Mouse (Mus musculus) heart, adult 2 months (tissue): Measurements from ENCODE around the gene Phgdh. TPM values are rescaled to one million over a fixed set of nuclear protein-coding genes. Genes with fewer than 3 reads are reported as not detected.
A peak's percentile ranks its signal among the peaks of the same experiment; 100 is the strongest.

ENCODE experiments used
- DNase-seq, 2 experiments: peaks; one replicate each; pipeline ENCODE4 v3.0.0; 2021
- H3K27ac ChIP-seq: fragments of 200-600 bp; 2 replicates; pipeline ENCODE4 v1.8.1; 2022
- H3K27me3 ChIP-seq: fragments of 200-500 bp; 2 replicates; pipeline ENCODE4 v1.6.1; 2012; ENCODE audit warnings: mild to moderate bottlenecking, low read length, inconsistent platforms, mixed read lengths; ENCODE audit not compliant: control insufficient read depth, insufficient read depth
- H3K36me3 ChIP-seq: fragments of 200-500 bp; 2 replicates; pipeline ENCODE4 v1.6.1; 2012; ENCODE audit warnings: low read length, inconsistent platforms; ENCODE audit not compliant: control insufficient read depth, insufficient read depth
- H3K4me1 ChIP-seq: fragments of 200-500 bp; 2 replicates; pipeline ENCODE4 v1.6.1; 2011; ENCODE audit warnings: low read length; ENCODE audit not compliant: control insufficient read depth, insufficient read depth
- H3K4me3 ChIP-seq: fragments of 200-600 bp; 2 replicates; pipeline ENCODE4 v1.8.1; 2022
- H3K79me2 ChIP-seq: fragments of 200-500 bp; replicated peaks from 2 replicates; pipeline ENCODE4 v1.6.1; 2012; ENCODE audit warnings: mild to moderate bottlenecking, inconsistent platforms, low read length, moderate library complexity, mixed read lengths; ENCODE audit not compliant: control insufficient read depth, insufficient read depth
- H3K9ac ChIP-seq: fragments of 200-500 bp; 2 replicates; pipeline ENCODE4 v1.6.1; 2012; ENCODE audit warnings: low read depth, mild to moderate bottlenecking, control low read depth, inconsistent platforms, low read length, mixed read lengths
- CTCF ChIP-seq: fragments of 200-600 bp; IDR thresholded peaks from 2 replicates; pipeline ENCODE4 v1.8.1; 2022; ENCODE audit warnings: antibody characterized with exemption, mild to moderate bottlenecking, moderate library complexity
- EP300 ChIP-seq: fragments of 200-500 bp; IDR thresholded peaks from 2 replicates; pipeline ENCODE4 v1.6.1; 2011; ENCODE audit warnings: low read depth, low read length, control low read depth; ENCODE audit not compliant: insufficient read depth
- POLR2A ChIP-seq: fragments of 200-500 bp; IDR thresholded peaks from 2 replicates; pipeline ENCODE4 v1.6.1; 2011; ENCODE audit warnings: mild to moderate bottlenecking, low read depth, low read length, control low read depth; ENCODE audit not compliant: insufficient read depth
- WGBS: fragments of 180-500 bp; shearing (Covaris S2); methylation state at CpG from one replicate; pipeline ENCODE4 v1.1.7; 2018; 5-methylcytosine and 5-hydroxymethylcytosine counted together
- intact Hi-C: fragments of 180-260 bp; cut with DNase I; formaldehyde crosslinking; loops from one replicate; pipeline ENCODE4 v1.15.1; 2025
- polyA plus RNA-seq: library from polyadenylated mRNA; depleted of rRNA; stranded (reverse); fragments of >200 nt; gene quantifications from 2 replicates; pipeline ENCODE4 v1.2.3, GENCODE M21; 2012
- total RNA-seq, 2 experiments: library from RNA; stranded (reverse); gene quantifications; 2 replicates each; pipeline ENCODE4 v1.2.3; 2021

The Phgdh gene
- total and polyA plus RNA-seq, 3 experiments: 1.5 to 4.5 (median 1.8) TPM

DNA sequence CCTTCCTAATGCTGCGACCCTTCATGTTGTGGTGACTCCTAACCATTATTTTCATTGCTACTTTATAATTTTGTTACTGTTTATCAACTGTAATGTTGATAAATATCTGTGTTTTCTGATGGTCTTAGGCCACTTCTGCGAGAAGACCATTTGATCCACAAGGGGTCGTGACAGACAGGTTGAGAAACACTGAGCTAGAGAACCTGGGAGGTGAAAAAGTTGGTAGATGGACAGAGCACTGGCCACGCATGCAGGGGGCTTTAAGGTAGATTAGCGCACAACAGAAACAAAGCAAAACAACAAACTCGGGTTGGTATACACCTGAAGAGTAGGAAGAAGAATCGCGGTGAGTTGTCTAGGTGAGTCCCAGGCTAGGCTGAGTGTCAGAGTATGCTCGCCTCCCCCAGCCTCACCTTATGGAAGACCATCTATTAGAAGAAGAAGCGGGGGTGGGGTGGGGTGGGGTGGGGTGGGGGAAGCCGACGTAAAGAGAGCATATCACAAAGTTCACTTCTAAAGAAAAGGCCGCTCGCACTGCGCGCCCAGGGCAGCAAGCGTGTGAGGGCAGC lies 42.0 kb upstream of the Phgdh start:
- DNase-seq: no peak
- H3K9ac ChIP-seq: peak overlapping the region; percentile 78
- intact Hi-C loops: loop anchor here (2.0 kb wide), 1 partner anchor 35 kb away; no protein-coding TSS in a partner anchor
- TF ChIP-seq POLR2A (no peak), CTCF (peak; percentile 58)
- no peaks in the 10 kb centered on the region for H3K36me3 ChIP-seq
- no peaks in the 10 kb centered on the region for H3K79me2 ChIP-seq
- 7% methylated on average over 17 of the region's 17 CpGs for WGBS
- H3K27ac ChIP-seq: peak overlapping the region; percentile 87
- no peaks in the 10 kb centered on the region for H3K27me3 ChIP-seq
- H3K4me3 ChIP-seq: peak overlapping the region; percentile 96
- H3K4me1 ChIP-seq: peaks cover 5% of the 10 kb centered on the region

DNA sequence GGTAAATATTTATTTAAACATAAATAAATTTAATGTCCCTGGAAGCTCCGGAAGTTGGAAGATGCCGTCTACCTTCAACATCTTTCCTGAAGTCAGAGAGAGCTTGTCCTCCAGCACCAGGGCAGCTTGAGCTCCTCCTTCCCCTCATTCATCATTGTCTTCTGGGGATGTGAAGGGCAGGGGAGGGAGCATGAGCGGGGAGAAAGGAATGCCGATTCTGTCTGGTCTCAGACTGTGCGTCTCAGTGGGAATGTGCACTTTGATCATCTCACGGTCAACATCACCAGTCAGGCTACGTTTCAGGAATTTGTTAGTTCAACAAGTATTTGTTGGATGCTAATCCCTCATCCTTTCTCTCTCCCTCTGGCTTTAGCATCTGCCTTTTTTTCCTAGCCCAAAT lies 39.4 kb upstream of the Phgdh start:
- H3K27me3 ChIP-seq: no peaks in the 10 kb centered on the region
- no peak overlapping the region for H3K9ac ChIP-seq
- peaks cover 8% of the 10 kb centered on the region for H3K4me1 ChIP-seq
- TF ChIP-seq EP300 (no peak), CTCF (no peak)
- WGBS: 46% methylated on average over 7 of the region's 7 CpGs
- H3K4me3 ChIP-seq: no peak overlapping the region
- intact Hi-C loops: no loop called here
- no peak for DNase-seq
- H3K36me3 ChIP-seq: peaks cover 2% of the 10 kb centered on the region; the same call in 1 of the 2 replicates
- H3K27ac ChIP-seq: no peak overlapping the region
- H3K79me2 ChIP-seq: no peaks in the 10 kb centered on the region

DNA sequence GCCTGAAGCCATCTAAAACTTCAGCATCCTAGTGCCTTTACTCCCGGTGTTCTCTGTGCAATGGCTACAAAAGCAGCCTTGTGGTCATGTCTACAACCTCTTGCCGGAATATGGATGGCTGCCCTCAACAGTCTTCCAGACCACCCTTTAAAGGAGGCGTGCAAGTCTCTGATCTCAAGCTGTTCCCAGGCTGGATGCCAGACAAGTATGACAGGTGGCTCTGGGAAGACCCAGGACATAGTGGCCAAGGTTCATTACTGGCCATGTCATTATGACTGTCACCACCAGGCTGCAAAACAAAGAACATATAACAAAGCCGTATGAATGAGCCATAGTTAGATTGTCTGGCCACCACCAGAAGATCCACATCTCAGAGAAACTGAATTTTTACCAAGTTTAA lies 38.5 kb upstream of the Phgdh start:
- no peak for DNase-seq
- H3K27me3 ChIP-seq: no peaks in the 10 kb centered on the region
- H3K4me3 ChIP-seq: no peak overlapping the region
- WGBS: 80% methylated on average over 4 of the region's 4 CpGs
- peaks cover 6% of the 10 kb centered on the region for H3K36me3 ChIP-seq
- no peak overlapping the region for H3K27ac ChIP-seq
- no peaks in the 10 kb centered on the region for H3K79me2 ChIP-seq
- H3K4me1 ChIP-seq: peaks cover 8% of the 10 kb centered on the region
- no peak overlapping the region for H3K9ac ChIP-seq
- TF ChIP-seq CTCF: no peak
- TF ChIP-seq EP300: no peak
- no peak for TF ChIP-seq POLR2A
- intact Hi-C loops: no loop called here

DNA sequence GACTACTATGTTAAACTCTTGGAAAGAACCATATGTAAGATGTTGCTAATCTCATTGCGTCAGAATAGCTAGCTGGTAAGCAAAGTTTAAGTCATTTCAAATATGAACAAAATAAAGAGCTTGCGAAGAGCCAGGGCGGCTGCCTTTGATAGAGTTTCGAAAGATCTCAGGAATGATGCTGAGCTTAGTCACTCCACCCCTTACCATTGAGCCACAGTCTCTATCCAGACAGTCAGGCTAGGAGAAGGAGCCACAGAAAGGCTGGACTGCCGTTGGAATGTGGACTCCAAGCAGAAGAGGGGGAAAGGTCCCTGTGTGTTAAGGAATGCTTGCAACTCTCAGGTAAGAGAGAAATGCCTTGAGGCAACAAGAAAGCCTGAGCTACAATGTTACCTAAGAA lies 35.2 kb upstream of the Phgdh start:
- WGBS: 80% methylated on average over 5 of the region's 5 CpGs

DNA sequence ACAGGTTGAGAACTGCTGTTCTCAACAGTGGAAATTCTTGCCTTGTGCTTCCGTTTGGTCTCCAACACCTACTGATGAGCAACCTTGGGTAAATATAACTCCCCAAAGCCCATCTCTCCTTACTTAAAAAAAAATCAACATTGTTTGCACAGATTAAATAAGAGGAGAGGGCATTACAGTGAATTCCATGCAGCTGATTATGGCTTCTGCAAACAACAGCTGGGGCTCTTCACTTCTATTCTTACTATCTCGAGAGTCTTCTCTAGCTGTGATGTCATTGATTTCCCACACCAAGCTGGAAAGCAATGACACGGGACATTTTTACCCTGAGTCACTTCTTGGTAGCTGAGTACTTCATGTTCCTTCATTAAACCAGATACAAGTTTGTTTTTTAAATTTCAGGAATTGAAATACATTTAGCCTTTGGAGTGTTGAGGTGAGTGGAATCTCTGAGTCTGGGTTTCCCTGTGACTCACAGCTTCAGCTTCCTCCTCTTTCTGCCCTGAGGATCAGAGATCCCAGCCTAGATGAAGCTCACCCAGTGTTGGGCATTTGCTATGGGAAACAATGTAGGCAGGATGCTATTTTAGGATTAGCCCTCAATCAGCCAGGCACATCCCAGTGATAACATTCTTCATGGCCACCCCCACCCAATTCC lies 34.4 kb upstream of the Phgdh start:
- H3K27me3 ChIP-seq: no peaks in the 10 kb centered on the region
- H3K4me1 ChIP-seq: peaks cover 6% of the 10 kb centered on the region
- no peaks in the 10 kb centered on the region for H3K79me2 ChIP-seq
- 22% methylated on average over 3 of the region's 3 CpGs for WGBS
- H3K4me3 ChIP-seq: no peak overlapping the region
- H3K36me3 ChIP-seq: peaks cover 6% of the 10 kb centered on the region
- DNase-seq: peak; percentile 32 to 37
- H3K27ac ChIP-seq: peak overlapping the region; percentile 50
- TF ChIP-seq EP300 (peak; percentile 31; the same call in 1 of the 2 replicates), CTCF (no peak)
- H3K9ac ChIP-seq: no peak overlapping the region
- intact Hi-C loops: no loop called here

More for the DNA sequence above, 35.2 kb upstream of the Phgdh start:
- peak overlapping the region; percentile 3; the same call in 1 of the 2 replicates for H3K27ac ChIP-seq
- H3K4me1 ChIP-seq: peaks cover 6% of the 10 kb centered on the region
- H3K79me2 ChIP-seq: no peaks in the 10 kb centered on the region
- no peak for TF ChIP-seq EP300
- no peak for TF ChIP-seq CTCF
- no peak for TF ChIP-seq POLR2A
- H3K27me3 ChIP-seq: no peaks in the 10 kb centered on the region
- intact Hi-C loops: no loop called here
- H3K9ac ChIP-seq: no peak overlapping the region
- H3K36me3 ChIP-seq: peaks cover 6% of the 10 kb centered on the region
- DNase-seq: no peak
- no peak overlapping the region for H3K4me3 ChIP-seq

DNA sequence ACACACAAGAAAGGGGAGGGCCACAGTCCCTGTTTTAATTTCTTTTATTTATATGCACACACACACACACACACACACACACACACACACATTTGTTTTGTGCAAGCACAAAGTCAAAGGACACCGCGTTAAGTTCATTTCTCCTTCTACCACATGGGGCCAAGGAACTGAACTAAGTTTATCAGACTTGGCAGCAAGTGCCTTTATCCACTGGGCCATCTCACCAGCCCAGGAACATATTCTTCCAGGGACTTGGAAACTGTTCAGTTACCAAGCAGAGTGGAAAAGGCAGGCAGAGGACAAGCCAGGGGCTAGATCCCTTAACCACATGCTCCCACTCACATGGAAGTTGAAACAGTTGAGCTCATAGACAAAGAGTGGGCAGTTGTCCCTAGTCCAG lies 29.0 kb upstream of the Phgdh start:
- 62% methylated on average over 2 of the region's 2 CpGs for WGBS
- Histone ChIP-seq H3K27me3 (no peaks in the 10 kb centered on the region), H3K27ac (no peak overlapping the region), H3K36me3 (no peaks in the 10 kb centered on the region), H3K9ac (no peak overlapping the region), H3K4me3 (no peak overlapping the region), H3K4me1 (peaks cover 1% of the 10 kb centered on the region), H3K79me2 (no peaks in the 10 kb centered on the region)
- intact Hi-C loops: no loop called here
- DNase-seq: no peak
- no peak for TF ChIP-seq POLR2A
- TF ChIP-seq CTCF: no peak
- TF ChIP-seq EP300: no peak
